Mouse (Mus musculus) brain, embryonic 14.5 days (tissue): ENCODE measurements around the gene Iqsec3. TPM values are rescaled to one million over a fixed set of nuclear protein-coding genes. Genes with fewer than 3 reads are reported as not detected.

Experiments used
- DNase-seq: peaks from one replicate; pipeline ENCODE4 v3.0.0-alpha.2; 2011; ENCODE audit warnings: low read depth
- CTCF ChIP-seq: fragments of 200-500 bp; IDR thresholded peaks from 2 replicates; pipeline ENCODE4 v1.5.1; 2012; ENCODE audit warnings: inconsistent platforms, mild to moderate bottlenecking, moderate library complexity, borderline replicate concordance; ENCODE audit not compliant: insufficient read depth, insufficient read length; ENCODE audit errors: extremely low read depth
- POLR2A ChIP-seq: fragments of 200-500 bp; IDR thresholded peaks from 2 replicates; pipeline ENCODE4 v1.6.1; 2012; ENCODE audit warnings: mild to moderate bottlenecking, inconsistent platforms, borderline replicate concordance; ENCODE audit not compliant: poor library complexity, insufficient read depth, insufficient read length, severe bottlenecking; ENCODE audit errors: extremely low read depth
- polyA plus RNA-seq: library from polyadenylated mRNA; depleted of rRNA; stranded (reverse); fragments of >200 nt; gene quantifications from 2 replicates; pipeline ENCODE4 v1.2.3, GENCODE M21; 2012; rRNA removed

Gene Iqsec3
- polyA plus RNA-seq, 1 experiment = 31.5 TPM

DNA sequence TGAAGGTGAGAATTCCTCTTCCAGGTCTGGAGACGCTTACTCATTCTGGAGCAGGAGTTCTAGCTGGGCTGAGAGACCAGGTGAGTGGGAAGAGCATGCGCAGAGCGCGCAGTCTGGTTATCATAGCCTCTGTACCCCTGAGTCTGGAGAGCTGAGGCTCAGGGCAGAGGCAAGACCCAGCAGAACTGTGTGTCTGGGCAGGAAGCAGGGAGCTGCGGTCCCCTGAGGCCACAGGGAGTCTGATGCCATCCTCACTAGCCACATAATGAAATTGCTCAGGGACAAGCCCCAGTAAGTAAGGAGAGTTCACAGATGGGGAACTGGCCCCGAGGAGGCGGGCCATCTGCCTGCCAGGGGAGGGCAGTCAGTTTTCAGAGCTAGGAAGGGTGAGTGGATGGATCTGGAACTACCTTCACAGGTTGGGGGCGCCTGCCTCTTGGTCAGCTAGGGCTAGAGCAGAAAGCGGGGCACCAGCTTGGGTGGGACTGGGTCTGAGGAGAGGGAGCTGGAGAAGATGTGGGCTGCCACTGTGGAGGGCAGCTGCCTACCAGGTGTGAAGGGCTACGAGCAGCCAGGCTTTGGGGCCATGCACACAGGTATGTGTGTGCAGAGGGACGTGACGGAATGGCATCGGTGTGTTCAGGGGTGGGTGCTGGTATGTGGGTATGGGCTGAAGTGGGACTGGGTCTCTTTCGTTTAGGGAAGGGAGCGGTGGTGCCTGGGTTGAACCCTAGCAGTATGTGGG lies 130.3 kb downstream of the Iqsec3 start, which contains the start of gene Slc6a12:
Slc6a12 (plus strand) TSS at position 51 of the 745 bp plus-strand sequence.
- TF ChIP-seq CTCF (no peak), POLR2A (no peak)
- no peak for DNase-seq

DNA sequence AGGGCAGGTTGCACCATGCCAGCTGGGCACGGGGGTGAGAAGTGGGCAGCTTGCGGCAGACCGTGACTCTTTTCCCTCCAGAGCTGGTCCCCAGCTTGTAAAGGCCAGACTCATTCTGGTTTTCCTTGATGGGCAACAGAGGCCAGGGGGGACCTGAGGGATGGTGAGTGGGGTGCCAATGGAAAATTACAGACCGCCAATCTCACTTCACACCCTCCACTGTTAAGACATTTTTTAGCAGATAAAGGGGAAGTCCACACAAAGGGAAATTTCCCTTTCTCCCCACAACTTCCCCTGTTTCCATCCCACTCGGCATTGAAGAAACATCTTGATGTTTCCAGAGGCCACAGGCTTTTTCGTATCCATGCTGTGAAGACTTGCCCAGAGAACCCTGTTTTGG lies 131.8 kb downstream of the Iqsec3 start:
- TF ChIP-seq POLR2A = no peak
- no peak for TF ChIP-seq CTCF
- DNase-seq = no peak

DNA sequence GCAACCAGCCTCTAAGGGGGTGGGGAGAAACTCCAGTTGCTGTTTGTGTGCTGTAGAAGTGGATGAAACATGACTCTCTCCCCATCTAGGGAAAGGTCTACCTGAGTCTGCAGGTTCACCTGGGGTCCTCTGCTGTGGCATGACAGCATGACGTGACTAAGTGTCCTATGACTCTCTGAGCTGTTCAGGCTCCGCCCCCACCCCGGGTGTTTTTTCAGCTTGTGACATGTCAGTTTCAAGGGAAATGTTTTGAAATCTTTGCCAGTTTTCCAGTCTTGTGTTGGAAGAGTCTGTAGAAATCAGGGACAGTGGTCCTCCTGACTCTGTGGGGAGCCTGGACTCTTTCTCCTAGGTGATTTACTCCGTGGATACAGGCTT lies 135.0 kb downstream of the Iqsec3 start:
- no peak for DNase-seq
- TF ChIP-seq CTCF = no peak
- no peak for TF ChIP-seq POLR2A

DNA sequence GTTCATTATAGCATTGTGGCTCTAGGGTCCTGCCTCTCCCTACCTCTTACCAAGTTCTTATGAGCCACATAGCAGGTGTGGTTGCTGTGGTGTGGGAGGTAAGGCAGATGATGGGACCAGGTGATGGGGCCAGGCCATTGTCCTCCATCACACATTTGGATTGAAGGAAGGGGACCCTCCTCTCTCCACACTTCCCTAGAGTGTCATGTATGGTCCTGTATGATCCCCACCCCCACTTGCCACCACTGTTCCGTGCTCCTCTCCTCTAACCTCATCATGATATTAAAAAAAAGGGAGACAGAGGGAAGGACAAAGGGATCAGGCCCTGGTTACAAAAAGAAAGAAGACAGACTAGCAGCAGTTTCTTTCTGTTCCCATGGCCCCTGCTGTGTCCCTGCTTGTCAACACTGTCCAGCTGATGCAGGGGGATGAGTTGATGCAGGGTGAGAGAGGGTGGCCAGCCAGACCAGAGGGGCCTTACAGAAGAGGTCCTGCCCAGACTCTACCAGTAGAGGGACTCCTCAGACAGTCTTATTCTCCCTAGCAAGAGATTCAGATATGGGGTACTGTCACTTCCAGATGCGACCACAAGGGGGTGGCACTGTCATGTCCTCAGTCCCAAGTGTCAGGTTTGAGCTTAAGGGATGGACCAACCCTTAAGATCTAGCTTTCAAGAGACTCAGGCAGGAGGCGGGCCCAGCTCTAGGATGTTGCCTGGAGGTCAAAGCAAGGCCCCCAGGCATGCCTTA lies 135.5 kb downstream of the Iqsec3 start:
- peak; percentile 92 for DNase-seq
- TF ChIP-seq POLR2A (no peak), CTCF (peak; percentile 87)

- no peak for DNase-seq
- TF ChIP-seq POLR2A (no peak), CTCF (no peak)
Measured at GRCm38 (mm10) chr6:121337229-121337628, 136.2 kb downstream of the Iqsec3 start.

GRCm38 (mm10) chr6:121336558-121336957 lies 136.9 kb downstream of the Iqsec3 start:
- TF ChIP-seq POLR2A (no peak), CTCF (no peak)
- DNase-seq = no peak

GRCm38 (mm10) chr6:121335841-121336240 lies 137.6 kb downstream of the Iqsec3 start:
- TF ChIP-seq POLR2A (no peak), CTCF (no peak)
- DNase-seq = no peak

DNA sequence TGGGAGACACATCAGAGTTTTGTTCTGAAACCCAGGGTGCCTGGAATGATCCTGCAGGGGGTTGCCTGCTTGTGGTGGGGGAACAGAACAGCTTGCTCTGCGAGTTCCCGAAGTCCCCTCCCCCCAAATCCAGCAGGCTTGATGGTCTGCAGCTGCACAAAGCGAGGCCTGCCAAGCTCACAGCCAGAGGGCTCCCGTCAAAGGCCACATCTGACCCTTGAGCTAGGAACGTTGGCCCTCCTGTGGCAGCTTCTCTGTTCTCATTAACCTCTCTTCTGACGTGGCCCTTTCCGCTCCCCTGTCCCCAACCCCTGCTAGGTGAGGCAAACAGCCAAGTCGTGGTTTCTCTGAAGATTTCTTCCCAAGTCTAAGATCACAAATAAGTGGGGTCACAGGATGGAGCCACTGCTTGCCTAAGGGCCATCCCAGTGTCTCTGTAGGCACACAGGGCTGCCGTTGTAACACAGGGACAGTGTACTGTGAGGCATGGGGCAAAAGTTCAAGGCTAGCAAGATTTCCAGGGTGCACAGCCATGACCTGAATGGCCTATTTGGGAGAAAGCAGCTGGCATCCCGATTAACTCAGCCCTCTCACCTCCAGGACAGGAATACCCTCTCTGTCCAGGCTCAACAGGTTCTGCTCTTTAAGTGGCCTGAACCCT lies 143.5 kb downstream of the Iqsec3 start:
- no peak for TF ChIP-seq CTCF
- no peak for TF ChIP-seq POLR2A
- peak; percentile 72 for DNase-seq

GRCm38 (mm10) chr6:121328417-121328884 lies 145.0 kb downstream of the Iqsec3 start:
- TF ChIP-seq CTCF = no peak
- TF ChIP-seq POLR2A = no peak
- DNase-seq = peak; percentile 85

- DNase-seq = no peak
- TF ChIP-seq CTCF = no peak
- TF ChIP-seq POLR2A = no peak
Measured at GRCm38 (mm10) chr6:121326486-121327069, 146.9 kb downstream of the Iqsec3 start.

DNA sequence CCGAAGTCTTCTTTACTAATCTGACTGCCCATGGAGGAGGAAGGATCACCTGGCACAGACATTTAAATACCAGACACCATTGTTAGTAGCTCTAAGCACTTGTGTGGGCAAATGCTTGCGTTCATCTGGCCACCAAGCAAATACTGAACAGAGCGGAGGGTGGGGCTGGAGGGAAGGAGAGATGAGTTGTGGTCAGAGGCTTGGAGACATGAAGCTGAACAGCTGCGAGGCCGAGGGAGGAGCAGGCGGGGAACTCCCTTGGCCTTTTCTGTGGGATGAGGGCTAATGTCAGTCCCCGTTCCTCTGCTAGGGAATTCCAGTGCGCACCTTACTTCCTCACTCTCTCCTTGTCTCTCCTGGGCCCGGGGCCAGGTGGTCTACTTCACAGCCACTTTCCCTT lies 147.7 kb downstream of the Iqsec3 start:
- no peak for DNase-seq
- TF ChIP-seq CTCF (no peak), POLR2A (no peak)

DNA sequence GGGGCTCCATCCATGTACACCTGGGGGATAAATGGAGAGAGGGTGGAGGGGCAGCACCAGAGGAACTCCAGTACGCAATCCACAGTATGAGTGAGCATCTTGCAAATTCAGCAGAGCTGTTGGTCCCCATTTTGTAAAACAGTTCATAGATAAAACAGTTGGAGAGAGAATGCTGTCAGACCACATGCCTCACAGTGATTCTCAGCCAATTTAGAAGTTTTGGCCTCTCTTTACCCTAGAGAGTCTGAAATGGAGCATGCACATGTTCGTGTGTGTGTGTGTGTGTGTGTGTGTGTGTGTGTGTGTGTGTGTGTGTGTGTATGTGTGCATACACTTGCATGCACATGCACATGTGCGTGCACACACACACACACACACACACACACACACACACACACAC lies 148.2 kb downstream of the Iqsec3 start:
- DNase-seq = peak; percentile 41
- TF ChIP-seq POLR2A = no peak
- TF ChIP-seq CTCF = no peak

Other genes starting within 250 kb of the Iqsec3 start
- gene Usp18, start 227.8 kb downstream of the Iqsec3 start, polyA plus RNA-seq = 0.35 and 0.56 TPM in 2 replicates
- 18.4 and 25.4 TPM in 2 replicates for gene Slc6a13, start 173.5 kb downstream of the Iqsec3 start, polyA plus RNA-seq
- 1.1 and 1.5 TPM in 2 replicates for gene Slc6a12, start 130.6 kb downstream of the Iqsec3 start, polyA plus RNA-seq
- gene A2m, start 161.7 kb upstream of the Iqsec3 start, polyA plus RNA-seq = 4.2 and 9.3 TPM in 2 replicates